Mouse (Mus musculus) testis, postnatal 14 days (tissue): ENCODE data around the gene Fcgbp.
A peak's percentile ranks its signal among the peaks of the same experiment; 100 is the strongest.

Experiments
- DNase-seq: peaks from one replicate; pipeline ENCODE4 v3.0.0; 2021; ENCODE audit warnings: low spot score

The Fcgbp gene

DNA sequence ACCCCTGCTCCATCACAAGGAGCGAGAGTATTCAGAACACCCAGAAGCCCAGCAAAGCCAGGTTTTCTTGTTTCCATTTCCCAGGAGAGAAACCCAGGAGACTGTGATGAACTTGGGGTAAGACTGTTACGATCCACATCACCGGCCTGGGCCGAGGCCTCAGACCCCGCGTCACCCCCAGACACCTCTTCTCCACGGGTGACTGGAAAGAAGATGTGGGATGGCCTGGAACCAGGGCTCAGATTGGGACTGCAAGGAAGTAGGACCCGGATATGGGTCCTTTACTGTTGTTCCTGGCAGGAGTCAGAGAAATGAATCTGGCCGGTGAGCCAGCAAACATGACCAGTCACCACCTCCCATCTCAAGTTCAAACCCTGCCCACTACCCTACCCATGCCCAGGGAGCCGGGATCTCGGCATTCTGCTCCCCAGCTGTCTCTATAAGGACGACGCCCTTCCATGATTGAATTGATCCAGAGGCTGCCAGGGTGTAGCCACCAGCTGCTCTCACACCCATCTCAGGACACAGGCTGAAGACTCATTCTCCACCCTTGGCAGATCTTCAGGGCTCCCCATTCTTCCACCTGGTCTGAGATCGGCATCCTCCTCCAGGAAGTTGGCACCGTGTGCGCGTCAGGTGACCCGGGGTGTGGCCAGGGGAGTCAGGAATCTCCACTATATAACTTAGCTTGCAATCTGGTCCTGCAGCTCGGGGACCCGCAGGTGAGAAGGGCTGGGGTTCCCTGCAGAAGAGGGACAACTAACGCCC is at the start of gene Fcgbp:
Fcgbp (plus strand) TSS at position 706 of the 768 bp plus-strand sequence.
- no peak for DNase-seq

DNA sequence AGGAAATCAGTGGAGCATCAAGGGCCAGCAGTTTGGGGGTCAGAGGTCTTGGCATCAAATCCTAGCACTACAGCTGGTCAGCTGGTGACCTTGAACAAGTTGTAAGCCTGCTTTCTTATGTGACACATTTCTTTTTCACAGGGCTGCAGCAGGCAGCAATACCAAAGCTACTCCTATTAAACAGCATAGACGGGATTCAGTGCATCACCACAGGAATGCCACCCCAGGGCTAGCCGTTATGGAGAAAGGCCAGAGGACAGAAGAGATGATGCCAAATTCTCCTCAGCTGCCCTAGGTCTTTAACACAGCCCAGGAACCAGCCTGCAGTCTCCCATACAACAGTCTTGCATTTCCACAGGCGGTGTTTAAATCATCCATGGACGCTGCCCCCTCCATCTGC is 26.5 kb upstream of the Fcgbp start:
- DNase-seq, result no peak

DNA sequence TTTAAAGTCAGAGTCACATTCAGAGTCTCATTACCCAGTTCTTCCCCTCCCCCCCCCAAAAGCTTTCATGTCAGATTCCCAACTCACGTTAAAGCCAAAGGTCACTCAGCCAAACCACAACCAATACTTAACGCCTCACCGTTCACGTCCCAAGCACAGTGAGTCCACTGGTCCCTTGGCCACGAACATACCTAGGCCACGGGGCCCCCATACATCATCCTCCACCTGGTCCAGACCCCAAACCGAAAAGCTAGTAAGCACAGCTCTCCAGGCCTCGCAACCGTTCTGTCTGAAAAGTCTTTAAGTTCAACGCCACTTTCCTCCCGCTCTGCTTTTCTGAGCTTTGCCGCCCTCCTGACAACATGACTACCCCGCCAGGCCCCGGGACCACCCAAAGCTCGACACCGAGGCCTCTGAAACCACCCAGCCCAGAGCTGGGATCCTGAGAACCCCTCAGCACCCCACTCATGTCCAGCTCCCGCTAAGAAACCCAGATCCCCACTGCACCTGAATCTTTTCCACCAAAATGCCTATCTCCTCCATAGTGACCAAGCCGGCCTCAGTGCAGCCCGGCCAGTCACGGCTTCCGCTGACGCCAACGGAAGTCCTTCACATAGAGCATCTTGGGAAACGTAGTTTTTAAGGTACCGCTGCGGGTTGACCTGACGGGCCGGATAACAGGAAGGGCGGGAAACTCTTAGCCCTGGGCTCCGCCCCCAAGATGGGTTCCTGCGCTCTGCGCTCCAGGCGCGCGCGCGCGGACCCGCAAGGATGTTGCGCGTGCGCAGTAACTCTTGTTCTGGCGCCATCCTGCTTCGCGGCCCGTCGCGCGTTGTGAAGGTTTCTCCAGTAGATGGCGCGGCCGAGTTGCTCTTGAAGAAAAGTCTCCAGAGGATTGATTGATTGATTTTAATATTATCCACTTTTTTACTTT is 21.3 kb upstream of the Fcgbp start, which contains the start of gene Psmc4:
Psmc4 (minus strand) TSS at position 626 of the 934 bp plus-strand sequence.
- peak; percentile 98 for DNase-seq

DNA sequence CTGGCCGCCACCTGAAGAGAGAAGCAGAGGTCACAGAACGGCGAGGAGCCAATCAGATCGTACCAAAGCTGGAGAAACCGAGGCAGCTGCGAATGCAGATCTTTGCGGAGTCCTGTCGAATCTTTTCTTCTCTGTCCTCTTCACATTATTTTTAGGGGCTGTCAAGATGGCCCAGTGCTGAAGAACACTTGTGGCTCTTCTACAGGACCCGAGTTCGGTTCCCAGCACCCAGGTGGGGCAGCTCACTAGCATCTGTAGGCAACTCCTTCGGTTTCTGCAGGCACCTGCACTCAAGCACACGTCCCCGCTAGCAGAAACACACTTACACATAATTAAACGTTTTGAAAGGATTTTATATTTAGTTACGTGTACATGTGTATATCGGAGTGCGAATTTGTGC is 20.5 kb upstream of the Fcgbp start:
- peak; percentile 35 for DNase-seq

DNA sequence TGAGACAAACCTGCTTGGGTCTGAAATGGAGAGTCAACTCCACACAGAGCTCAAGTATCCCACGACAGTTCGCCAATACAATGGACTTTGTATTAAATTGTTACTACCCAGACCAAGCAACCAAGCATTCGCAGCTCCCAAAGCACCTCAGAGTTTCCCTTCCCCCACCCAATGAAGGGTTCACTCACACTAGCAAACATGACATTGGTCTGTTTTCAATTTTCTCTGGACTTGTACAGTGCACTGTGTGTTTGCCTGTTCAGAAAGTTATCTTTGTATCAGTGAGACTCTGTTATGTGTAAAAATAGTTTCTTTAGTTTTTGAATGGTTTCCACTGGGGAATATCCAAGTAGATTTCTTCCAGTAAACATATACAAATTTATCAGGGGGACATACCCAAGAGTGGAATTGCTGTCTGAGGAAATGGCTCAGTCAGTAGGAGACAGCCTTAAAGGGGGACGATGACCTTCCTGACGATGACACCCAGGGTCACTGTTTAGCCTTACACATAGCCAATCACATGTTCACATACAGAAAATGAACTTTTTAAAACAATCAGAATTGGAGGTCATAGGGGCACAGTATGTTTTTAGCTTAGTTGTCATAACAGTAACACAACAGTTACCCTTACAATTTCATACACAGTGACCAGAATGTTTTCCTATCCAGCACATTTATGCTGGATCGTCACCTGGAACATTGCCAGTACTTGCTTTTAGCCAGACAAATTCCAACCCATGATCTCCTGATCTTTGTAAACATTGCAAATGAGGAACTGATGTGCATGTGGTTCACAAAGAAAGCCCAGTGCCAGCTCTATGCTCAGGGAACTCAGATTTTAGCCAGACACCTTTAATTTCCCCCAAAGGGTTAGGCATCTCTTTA is 17.7 kb upstream of the Fcgbp start:
- no peak for DNase-seq

DNA sequence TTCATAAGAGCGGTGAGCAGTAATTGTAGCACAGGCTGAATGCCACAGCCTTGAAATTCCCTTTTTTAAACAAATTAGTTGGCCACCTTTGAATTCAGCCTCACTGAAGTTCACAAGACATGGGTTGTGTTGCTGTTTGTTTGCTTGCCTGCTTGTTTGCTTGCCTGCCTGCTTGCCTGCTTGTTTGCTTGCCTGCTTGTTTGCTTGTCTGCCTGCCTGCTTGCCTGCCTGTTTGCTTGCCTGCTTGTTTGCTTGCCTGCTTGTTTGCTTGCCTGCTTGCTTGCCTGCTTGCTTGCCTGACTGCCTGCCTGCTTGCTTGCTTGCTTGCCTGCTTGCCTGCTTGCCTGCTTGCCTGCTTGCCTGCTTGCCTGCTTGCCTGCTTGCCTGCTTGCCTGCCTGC is 11.1 kb upstream of the Fcgbp start:
- no peak for DNase-seq

DNA sequence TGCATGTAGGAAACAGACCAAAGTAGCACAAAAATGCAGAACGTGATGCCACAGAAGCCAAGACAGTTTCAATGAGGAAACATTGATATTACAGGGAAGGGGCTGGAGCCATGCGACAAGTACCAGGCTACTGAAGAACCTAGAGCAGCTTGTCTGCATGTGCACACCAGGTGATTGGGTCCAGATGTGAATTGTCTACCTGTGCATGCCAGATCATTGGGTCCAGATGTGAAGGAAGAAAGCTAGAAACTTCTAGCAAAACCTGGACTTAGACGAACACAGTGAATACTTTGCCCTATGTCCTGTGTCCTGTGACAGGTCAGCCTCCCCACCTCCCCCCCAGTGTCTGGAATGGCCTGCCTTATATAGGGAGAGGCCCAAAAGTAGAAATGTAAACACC is 2.4 kb upstream of the Fcgbp start:
- DNase-seq, result no peak

DNA sequence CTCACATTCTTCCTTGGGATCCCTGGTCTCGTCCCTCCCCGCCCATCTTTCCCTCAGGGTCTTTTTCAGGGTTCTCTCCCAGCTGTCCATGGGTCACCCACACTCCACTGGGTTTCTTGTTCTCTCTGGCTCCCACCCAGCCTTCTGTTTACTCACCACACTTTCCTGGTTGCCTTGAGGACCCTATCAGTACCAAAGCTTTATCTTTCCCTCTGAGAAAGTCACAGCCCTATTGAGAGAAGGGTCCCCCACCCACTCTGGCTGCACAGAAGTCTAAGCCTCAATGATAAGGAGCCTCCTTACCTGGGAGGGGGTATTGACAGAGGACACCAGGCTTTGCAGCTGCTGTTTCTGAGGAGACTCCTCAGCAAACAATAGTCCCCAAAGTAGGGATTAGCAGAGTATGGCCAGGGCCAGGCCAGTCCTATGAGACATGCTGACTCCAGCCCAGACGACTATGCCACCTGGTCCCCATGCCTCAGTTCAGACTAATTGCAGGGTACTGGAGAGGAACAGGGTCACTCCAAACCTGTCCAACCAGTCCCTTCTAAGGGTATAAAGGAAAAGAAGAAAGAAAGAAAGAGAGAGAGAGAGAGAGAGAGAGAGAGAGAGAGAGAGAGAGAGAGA is 1.4 kb upstream of the Fcgbp start:
- DNase-seq, result no peak

DNA sequence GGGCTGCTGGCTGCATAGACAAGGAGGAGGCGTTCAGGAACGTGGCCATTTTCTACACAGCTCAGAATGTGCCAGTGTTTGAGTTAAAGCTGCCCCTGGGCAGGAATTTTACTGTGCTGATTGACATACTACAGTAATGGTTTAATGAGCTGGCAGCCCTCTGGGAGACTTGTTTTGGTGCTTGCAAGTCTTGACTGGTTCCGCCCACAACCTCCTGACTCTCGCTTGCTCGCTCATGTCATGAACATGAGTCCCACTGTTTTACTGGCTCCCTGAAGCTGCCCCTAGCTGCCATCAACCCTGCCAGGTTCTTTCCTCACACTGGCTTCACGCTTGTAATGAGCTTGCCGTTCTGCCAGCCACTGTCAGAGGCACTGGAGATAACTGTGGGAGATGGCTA is 13.2 kb downstream of the Fcgbp start:
- no peak for DNase-seq

DNA sequence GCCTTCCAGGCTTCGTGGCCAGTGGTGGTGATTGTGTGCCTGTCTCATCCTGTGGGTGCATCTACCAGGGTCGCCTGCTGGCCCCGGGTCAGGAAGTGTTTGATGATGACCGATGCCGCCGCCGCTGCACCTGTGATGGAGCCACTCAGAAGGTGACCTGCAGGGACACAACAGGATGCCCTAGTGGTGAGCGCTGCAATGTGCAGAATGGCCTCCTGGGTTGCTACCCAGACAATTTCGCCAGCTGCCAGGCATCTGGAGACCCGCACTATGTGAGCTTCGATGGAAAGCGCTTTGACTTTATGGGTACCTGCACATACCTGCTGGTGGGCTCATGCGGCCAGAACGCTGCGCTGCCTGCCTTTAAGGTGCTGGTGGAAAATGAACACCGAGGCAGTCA is 15.2 kb downstream of the Fcgbp start:
- DNase-seq, result no peak

DNA sequence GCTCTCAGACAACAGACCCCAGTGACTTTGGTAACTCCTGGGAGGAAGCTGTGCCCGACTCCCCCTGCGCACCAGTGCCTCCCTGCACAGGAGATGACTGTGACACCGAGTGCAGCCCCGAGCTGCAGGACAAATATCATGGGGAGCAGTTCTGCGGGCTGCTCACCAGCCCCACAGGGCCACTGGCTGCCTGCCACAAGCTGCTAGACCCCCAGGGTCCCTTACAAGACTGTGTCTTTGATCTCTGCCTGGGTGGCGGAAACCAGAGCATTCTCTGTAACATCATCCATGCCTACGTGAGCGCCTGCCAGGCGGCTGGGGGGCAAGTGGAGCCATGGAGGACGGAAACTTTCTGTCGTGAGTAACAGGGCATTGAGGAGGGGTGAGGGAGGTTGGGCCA is 22.5 kb downstream of the Fcgbp start:
- peak; percentile 2 for DNase-seq

DNA sequence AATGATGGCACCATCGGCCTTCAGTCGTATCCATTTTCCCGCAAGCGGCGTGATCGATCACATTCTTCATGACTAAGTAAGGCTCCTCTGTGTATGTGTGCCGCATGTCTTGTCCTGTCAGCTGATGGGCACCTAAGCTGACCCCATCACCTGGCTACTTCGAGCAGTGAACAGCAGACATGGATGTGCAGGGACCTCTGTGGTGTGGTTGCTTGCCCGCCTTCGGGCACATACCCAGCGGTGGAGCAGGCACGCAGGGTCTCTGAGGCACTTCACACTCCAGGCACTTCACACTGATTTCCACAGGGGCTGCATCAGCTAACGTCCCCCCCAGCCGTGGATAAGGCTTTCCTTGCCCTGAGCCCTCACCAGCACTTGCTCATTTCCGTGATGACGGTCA is 28.1 kb downstream of the Fcgbp start:
- DNase-seq, result peak; percentile 1

DNA sequence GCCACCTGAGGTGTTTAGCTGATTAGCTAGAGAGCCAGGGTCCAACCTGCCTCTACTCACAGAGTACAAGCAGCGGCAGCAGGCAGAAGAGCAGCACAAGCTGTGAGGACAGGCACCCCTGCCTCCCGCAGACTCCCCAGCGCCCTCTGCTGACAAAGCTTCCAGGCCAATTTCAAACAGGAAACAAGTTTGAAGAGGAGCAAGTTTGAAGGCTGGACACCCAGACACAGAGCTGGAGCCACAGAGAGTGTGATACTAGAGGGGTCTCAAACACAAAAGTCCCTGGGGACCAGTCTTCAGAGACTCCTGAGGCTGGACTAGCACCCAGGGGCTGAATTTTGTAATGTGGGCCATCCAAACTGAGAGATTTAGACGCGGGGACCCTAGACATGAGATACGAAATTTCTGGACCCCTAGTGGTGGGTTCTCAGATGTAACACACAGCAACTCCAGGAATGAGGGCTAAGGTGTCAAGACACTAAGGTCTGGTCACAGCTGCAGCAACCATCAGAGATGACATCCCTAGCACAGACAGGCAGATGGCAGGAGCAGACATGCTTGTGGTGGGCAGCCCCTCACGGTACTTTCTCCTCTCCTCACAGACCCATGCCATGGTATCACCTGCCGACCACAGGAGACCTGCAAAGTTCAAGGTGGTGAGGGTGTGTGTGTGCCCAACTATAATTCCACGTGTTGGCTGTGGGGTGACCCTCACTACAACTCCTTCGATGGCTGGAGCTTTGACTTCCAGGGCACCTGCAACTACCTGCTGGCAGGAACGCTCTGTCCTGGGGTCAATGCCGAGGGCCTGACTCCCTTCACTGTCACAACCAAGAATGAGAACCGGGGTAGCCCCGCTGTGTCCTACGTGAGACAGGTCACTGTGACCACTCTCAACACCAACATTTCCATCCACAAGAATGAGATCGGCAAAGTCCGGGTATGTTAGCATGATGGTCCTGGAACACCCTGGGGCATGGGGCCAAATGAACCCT is 29.9 kb downstream of the Fcgbp start:
- peak; percentile 16 for DNase-seq

DNA sequence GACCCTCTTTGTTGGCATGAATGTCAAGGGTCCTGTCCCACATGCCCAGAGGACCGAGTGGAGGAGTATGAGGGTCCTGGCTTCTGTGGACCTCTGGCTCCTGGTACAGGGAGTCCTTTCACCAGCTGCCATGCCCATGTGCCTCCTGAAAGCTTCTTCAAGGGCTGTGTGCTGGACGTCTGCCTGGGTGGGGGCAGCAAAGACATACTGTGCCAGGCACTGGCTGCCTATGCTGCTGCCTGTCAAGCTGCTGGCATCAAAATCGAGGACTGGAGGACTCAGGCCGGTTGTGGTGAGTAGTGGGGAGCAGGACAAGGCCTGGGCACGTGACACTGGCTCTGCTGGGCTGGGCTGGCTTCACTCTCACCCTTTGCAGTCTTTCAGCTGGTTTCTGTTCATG is 31.9 kb downstream of the Fcgbp start:
- peak; percentile 2 for DNase-seq

DNA sequence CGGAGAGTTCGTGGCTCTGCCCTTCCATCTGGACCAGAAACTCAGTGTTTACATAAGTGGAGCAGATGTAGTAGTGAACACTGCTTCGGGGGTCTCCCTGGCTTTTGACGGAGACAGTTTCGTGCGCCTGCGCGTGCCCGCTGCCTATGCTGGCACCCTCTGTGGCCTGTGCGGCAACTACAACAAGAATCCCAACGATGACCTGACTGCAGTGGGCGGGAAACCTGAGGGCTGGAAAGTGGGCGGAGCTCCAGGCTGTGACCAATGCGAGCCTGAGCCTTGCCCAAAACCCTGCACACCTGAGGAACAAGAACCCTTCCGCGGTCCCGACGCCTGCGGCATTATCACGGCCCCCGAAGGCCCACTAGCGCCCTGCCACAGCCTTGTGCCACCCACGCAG is 33.6 kb downstream of the Fcgbp start:
- no peak for DNase-seq

DNA sequence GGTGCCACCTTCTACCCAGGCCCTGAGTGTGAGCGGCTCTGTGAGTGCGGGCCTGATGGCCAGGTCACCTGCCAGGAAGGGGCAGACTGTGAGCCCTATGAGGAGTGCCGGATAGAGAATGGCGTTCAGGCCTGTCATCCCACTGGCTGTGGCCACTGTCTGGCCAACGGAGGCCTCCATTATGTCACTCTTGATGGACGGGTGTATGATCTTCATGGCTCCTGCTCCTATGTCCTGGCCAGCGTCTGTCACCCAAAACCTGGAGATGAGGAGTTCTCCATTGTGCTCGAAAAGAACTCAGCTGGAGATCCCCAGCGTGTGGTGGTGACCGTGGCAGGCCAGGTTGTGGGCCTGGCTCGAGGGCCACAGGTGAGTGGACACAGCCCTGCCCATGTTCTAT is 35.2 kb downstream of the Fcgbp start:
- DNase-seq, result no peak

DNA sequence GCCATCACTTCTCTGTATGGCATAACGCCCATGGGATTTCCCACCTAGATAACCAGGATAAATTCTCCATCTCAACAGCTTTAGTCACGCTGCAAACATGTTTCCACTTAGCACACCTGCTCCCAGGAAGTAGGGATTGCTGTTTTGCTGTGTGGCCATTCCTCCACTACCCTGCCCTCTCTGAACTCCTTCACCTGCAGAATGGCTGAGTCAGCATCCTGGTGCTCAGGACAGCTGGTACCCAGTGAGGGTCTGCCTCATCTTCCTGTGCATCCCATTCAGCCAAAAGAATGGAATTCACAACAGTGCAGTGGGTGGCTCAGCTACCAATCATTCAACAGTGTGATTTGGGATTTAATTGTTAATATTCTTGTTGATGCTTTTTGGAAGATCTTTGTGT is 43.6 kb downstream of the Fcgbp start:
- no peak for DNase-seq

DNA sequence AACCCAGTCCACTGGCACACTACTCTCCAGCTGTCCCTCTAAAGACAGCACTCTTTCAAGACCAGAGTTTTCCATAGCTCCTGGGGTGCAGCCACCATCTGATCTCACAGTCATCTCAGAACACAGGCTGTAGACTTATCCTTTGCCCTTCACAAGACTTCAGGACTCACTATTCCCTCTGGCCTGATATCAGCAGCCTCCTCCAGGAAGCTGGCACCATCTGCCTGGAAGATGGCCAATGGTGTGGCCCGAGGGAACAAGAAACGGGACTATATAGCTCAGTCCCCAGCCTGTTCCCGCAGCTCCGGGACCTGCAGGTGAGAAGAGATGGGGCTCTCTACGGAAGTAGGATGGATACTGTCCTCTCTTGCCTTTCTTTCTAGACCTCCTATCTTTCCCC is 58.1 kb downstream of the Fcgbp start, which contains the start of gene 9530053A07Rik:
9530053A07Rik (plus strand) TSS at position 301 of the 400 bp plus-strand sequence.
- DNase-seq, result no peak

DNA sequence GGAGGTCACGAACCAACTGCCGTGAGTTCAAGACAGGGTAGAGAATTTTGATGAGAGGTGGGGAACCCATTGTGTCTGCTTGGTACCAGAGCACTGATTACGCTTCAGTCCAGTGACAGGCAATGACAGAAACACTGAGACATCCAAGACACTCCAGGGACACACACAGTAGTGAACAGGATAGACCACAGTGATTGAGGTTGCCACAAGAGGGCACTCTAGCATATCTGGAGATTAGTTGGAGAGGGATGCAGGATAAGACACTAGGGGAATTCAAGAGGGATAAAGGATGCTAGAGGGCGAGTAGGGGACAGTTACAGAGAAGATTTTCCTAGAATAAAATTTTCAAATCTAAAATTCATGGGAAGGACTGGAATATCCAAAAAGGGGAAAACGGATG is 66.6 kb downstream of the Fcgbp start:
- DNase-seq, result no peak

DNA sequence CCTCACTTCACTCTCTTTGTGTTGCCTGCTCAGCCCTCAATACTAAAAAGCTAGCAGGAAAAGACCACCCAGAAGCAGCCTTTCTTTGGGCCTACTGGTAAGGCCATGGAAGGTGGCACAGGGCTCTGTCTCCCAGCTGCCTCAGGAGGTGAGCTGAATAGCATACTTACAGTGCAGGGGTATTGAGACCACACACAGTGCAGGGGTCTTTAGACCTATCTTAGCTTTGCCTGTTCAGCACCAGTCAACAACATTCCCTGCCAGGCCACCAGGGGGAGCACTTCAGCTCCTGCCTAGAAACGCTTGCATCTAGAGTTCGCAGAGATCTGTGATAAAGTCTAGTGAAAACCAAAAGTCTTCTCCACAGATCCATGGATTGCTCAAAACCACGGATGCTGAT is 77.2 kb downstream of the Fcgbp start:
- peak; percentile 49 for DNase-seq
